Mouse (Mus musculus) C2C12 (cell line): ENCODE measurements around the gene Gm9837. TPM values are rescaled to one million over a fixed set of nuclear protein-coding genes. Genes with fewer than 3 reads are reported as not detected.

Experiments
- H3K27me3 ChIP-seq: one replicate; pipeline ENCODE4 v1.6.1; 2011; ENCODE audit not compliant: control insufficient read depth, insufficient read depth, insufficient read length
- H3K36me3 ChIP-seq: one replicate; pipeline ENCODE4 v1.6.1; 2011; ENCODE audit not compliant: control insufficient read depth, insufficient read depth
- H3K4me3 ChIP-seq: one replicate; pipeline ENCODE4 v1.5.1; 2011; ENCODE audit warnings: mild to moderate bottlenecking, control low read depth; ENCODE audit not compliant: poor library complexity, insufficient read depth, severe bottlenecking
- H3K79me2 ChIP-seq: one replicate; pipeline ENCODE4 v1.6.1; 2011; ENCODE audit not compliant: control insufficient read depth, insufficient read depth
- H3K79me3 ChIP-seq: one replicate; pipeline ENCODE4 v1.6.1; 2011; ENCODE audit warnings: low read depth, control low read depth
- H3ac ChIP-seq: one replicate; pipeline ENCODE3; 2011; ENCODE audit warnings: low read depth; ENCODE audit not compliant: control insufficient read depth, insufficient read length
- CEBPB ChIP-seq: IDR thresholded peaks from one replicate; pipeline ENCODE4 v1.6.1; 2011; ENCODE audit warnings: low read depth, mild to moderate bottlenecking, control low read depth, moderate library complexity
- CTCF ChIP-seq: IDR thresholded peaks from one replicate; pipeline ENCODE4 v1.5.1; 2011; ENCODE audit not compliant: control insufficient read depth, insufficient read depth, insufficient read length
- FOSL1 ChIP-seq: IDR thresholded peaks from one replicate; pipeline ENCODE4 v1.8.0; 2011; ENCODE audit warnings: mild to moderate bottlenecking, low read length; ENCODE audit not compliant: poor library complexity, insufficient read depth, severe bottlenecking
- MAX ChIP-seq: IDR thresholded peaks from one replicate; pipeline ENCODE4 v1.6.1; 2011; ENCODE audit warnings: mild to moderate bottlenecking, control low read depth
- MYOD1 ChIP-seq: IDR thresholded peaks from one replicate; pipeline ENCODE4 v1.6.1; 2011; ENCODE audit warnings: low read depth; ENCODE audit not compliant: control insufficient read depth, insufficient read length
- MYOG ChIP-seq: IDR thresholded peaks from one replicate; pipeline ENCODE4 v1.6.1; 2011; ENCODE audit not compliant: control insufficient read depth, insufficient read length; ENCODE audit errors: extremely low read depth
- USF1 ChIP-seq: IDR thresholded peaks from one replicate; pipeline ENCODE4 v1.6.1; 2011; ENCODE audit warnings: low read depth, mild to moderate bottlenecking, control low read depth, moderate library complexity
- polyA plus RNA-seq: library from polyadenylated mRNA; unstranded; fragments of >200 nt; fragmentation: generic; extraction: Trizol; gene quantifications from one replicate; pipeline ENCODE4 v1.2.1, GENCODE M21; 2012; ENCODE audit warnings: missing spikeins

Gm9837 gene
- polyA plus RNA-seq, 1 experiment, result not detected

DNA sequence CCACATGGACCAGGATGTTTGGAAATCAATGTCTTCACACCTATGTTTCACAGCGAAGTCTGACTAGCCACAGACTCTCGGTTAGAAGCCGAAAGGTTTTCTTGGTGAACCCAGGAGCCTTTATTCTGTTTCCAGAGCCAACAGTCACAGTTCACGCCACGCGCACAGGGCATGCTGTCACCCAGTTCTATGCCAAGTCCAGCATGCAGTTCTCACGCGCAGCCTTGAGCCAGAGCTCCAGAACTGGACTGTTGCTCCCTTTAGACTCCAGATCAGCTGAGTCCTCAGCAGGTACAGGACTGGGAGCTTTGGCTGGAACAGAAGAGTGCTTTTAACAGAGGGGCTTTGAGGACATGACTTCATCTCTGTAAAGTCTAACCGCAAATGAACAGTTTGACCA lies 17.9 kb downstream of the Gm9837 start:
- no peaks in the 10 kb centered on the region for H3K36me3 ChIP-seq
- TF ChIP-seq MAX (no peak), CTCF (no peak), MYOG (no peak), MYOD1 (no peak), FOSL1 (no peak), USF1 (no peak), CEBPB (no peak)
- no peak overlapping the region for H3K4me3 ChIP-seq
- H3K79me3 ChIP-seq, result no peaks in the 10 kb centered on the region
- H3K27me3 ChIP-seq, result peaks cover 10% of the 10 kb centered on the region
- H3ac ChIP-seq, result no peak overlapping the region
- no peaks in the 10 kb centered on the region for H3K79me2 ChIP-seq

DNA sequence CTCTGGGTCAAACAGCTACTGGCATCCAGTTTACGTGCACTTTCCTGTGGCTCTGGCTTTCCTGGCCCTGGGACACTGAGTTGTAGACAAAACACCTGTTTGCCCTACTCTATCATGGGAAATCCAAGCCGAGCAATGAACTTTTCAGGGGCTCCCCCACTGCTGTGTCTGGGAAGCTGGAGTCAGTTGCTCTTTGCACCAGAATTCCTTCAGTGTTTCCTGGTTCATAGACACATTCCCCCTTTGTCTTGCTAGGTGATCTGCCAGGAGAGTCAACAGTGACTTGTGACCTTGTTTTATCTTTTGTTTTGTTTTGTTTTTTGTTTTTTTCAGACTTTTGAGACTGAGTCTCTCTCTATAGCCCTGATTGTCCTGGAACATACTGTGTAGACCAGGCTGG lies 18.9 kb downstream of the Gm9837 start:
- no peaks in the 10 kb centered on the region for H3K36me3 ChIP-seq
- no peaks in the 10 kb centered on the region for H3K79me2 ChIP-seq
- H3ac ChIP-seq, result no peak overlapping the region
- no peak overlapping the region for H3K4me3 ChIP-seq
- H3K79me3 ChIP-seq, result no peaks in the 10 kb centered on the region
- H3K27me3 ChIP-seq, result peaks cover 10% of the 10 kb centered on the region
- no peak for TF ChIP-seq MYOD1
- TF ChIP-seq CEBPB, result no peak
- no peak for TF ChIP-seq MYOG
- no peak for TF ChIP-seq FOSL1
- no peak for TF ChIP-seq USF1
- TF ChIP-seq CTCF, result no peak
- no peak for TF ChIP-seq MAX

DNA sequence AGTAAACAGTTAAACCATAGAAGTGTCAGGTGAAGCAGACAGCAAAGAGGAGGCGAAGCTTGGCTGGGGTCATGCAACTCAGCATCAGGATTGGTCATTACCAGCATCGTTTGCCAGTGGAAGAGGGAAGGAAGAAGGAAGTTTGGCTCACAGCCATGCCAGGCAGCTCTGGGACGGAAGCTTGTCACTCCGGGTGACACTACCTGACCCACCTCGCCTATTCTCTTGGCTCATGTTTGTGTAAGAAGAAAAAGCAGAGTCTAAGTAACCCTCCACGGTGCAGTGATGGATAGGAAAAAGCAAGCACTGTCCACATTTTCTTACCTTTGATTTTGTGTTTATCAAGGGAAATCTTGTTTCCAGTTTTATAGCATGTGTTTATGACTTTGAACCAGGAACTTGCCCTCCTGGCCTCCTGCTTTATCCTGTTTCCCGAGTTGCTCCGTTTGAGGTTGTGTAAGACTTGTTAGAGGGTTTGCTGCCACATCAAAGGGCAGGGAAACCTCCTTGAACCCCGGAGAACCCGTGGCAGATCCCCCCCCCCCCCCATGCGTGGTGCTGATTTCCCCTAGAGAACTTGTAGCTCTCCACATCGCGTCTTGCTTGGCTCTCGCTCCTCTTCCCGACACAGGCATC lies 20.1 kb downstream of the Gm9837 start:
- TF ChIP-seq MYOD1, result no peak
- TF ChIP-seq CEBPB, result no peak
- TF ChIP-seq FOSL1, result no peak
- no peak for TF ChIP-seq MYOG
- no peak for TF ChIP-seq USF1
- no peak for TF ChIP-seq MAX
- TF ChIP-seq CTCF, result no peak

DNA sequence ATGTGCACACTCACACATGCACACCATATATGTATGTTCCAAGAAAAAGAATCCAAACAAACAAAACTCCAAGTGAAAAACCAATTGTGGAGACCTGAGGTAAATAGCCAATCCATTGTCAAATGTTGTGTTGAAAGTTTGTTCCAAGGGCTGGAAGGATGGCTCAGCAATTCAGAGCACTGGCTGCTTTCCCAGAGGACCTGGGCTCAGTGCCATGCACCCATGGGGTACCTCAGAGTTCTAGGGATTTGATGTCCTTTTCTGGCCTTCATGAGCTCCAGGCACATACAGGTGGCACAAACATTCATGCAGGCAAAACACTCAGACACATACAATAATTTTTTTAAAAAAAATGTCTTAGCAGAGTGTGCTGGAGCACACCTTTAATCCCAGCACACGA lies 21.8 kb downstream of the Gm9837 start:
- peaks cover 10% of the 10 kb centered on the region for H3K27me3 ChIP-seq
- no peaks in the 10 kb centered on the region for H3K36me3 ChIP-seq
- H3ac ChIP-seq, result no peak overlapping the region
- H3K4me3 ChIP-seq, result no peak overlapping the region
- H3K79me2 ChIP-seq, result no peaks in the 10 kb centered on the region
- no peaks in the 10 kb centered on the region for H3K79me3 ChIP-seq
- TF ChIP-seq USF1, result no peak
- TF ChIP-seq MAX, result no peak
- no peak for TF ChIP-seq MYOG
- TF ChIP-seq MYOD1, result no peak
- no peak for TF ChIP-seq CEBPB
- no peak for TF ChIP-seq FOSL1
- TF ChIP-seq CTCF, result no peak

More for the DNA sequence above, 20.1 kb downstream of the Gm9837 start:
- Histone ChIP-seq H3K4me3 (no peak overlapping the region), H3K36me3 (no peaks in the 10 kb centered on the region), H3K79me2 (no peaks in the 10 kb centered on the region), H3K27me3 (peaks cover 10% of the 10 kb centered on the region), H3ac (no peak overlapping the region), H3K79me3 (no peaks in the 10 kb centered on the region)

DNA sequence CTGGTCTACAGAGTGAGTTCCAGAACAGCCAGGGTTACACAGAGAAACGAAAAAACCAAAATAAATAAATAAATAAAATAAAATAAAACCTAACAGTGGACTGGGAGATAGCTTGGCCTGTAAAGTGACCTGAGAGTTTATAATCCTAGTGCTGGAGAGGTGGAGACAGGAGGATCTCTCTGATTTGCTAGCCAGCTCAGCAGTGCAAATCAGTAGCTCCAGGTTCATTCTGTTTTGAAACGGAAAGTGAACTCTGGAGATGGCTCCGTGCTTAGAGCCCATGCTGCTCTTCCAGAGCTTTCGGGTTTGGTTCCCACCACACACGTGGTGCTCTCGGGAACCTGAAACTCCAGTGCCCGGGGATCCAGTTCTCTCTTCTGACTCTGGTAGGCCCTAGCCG lies 22.3 kb downstream of the Gm9837 start:
- Histone ChIP-seq H3K79me2 (no peaks in the 10 kb centered on the region), H3ac (no peak overlapping the region), H3K36me3 (no peaks in the 10 kb centered on the region), H3K27me3 (peaks cover 10% of the 10 kb centered on the region), H3K79me3 (no peaks in the 10 kb centered on the region), H3K4me3 (no peak overlapping the region)
- TF ChIP-seq FOSL1 (no peak), MYOD1 (no peak), CTCF (no peak), MAX (no peak), MYOG (no peak), CEBPB (no peak), USF1 (no peak)
